Mouse (Mus musculus): ENCODE results near the gene Myrip.

The Myrip gene

DNA sequence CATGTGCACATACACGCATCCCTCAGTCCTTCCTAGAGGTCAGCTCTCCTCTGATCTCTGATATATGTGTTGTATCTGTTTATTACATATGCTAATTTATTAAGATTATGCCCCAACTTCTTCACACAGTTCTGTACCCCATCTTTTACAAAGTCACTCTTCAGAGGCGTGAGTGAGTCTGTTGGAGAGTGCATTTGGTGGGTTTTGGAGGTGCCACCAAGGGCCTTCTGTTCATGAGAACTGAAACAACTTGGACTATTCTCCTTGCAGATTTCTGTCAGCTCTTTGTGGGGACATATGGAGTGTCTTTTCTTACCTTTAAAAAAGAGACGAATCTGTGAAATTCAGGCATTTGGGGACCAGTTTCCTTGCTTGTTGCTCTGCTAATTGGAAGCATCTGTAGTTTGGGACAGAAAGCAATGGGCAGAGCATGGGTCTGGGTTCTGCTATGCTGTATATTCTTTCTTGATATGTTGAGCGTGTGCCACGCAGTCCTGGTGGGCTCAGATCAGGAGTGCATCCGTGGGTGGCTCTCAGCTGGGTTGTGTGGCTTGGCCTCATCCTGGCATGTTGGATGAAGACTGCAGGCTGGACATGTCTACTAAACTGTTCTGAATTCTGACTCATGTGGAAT, 148.5 kb downstream of the Myrip start:
- in situ Hi-C loops (cut with MboI, MseI) = no loop called here

DNA sequence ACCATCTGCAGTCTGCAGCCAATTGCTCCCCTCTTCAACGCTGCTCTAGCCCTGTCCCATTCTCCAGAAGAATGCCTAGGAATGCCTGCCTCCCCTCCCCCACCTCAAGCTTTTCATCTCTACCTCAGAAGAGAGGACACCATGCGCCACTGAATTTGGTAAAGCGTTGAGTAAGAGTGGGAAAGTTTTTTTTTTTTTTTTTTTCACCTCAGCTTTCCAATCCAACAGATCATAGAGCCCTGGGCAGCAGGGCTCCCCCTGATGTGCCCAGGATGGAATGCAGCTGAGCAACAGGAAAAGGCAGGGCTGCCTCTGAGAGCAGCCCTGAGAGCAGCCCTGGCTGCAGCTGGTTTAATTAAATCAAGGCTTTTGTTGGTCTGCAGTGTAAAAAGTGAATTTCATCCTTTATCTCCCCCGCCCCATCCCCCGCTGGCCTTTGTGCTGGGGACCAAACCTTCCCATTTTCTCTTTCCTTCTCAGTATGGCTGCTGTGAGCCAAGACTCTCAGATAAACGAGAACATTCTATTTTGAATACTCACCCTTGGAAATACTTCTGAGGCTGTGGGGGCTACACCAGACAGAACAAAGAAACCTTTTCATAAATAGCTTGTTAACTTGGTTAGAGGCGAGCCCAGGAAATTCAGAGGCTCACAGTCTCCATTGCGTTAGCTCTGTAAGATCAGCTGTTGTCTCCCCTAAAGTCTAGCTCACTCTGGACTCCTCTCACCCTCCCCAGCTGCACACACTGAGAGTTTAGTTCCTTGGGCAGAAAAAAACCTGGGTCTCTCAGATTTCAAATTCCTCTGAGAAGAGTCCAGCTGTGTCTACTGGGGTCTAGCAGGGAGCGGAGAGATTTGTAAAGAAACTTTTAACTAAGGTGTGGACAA, 154.7 kb downstream of the Myrip start:
- in situ Hi-C loops (cut with MboI, MseI) = no loop called here

DNA sequence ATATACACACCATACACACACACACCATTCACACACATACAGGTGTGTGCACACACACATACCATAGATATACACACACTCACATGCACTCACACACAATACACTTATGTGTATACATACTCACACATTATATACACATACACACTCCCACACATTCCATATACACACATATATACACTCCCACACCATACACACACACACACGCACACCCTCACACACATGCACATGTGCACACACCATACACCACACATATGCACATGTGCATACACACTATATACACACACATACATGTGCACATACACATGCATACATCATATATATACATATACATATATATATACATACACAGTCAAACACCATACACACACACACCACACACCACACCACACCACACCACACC, 169.1 kb downstream of the Myrip start:
- in situ Hi-C loops (cut with MboI, MseI) = no loop called here

DNA sequence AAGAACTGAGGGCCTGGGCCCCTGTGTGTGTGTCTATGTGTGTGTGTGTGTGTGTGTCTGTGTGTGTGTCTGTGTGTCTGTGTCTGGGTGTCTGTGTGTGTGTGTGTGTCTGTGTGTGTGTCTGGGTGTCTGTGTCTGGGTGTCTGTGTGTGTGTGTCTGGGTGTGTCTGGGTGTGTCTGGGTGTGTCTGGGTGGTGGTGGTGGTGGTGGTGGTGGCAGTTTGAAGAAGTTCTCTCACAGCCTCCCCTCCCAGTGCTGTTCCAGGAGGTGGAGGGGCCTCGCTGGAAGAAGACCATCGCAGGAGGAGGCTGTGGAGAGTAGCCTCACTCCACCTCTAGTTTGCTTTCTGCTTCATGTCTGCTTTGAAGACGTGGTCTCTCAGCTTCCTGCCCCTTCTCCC, 180.3 kb downstream of the Myrip start:
- in situ Hi-C loops (cut with MboI, MseI) = loop anchor here (10.0 kb wide), 1 partner anchor 47 kb away; no protein-coding TSS in a partner anchor

DNA sequence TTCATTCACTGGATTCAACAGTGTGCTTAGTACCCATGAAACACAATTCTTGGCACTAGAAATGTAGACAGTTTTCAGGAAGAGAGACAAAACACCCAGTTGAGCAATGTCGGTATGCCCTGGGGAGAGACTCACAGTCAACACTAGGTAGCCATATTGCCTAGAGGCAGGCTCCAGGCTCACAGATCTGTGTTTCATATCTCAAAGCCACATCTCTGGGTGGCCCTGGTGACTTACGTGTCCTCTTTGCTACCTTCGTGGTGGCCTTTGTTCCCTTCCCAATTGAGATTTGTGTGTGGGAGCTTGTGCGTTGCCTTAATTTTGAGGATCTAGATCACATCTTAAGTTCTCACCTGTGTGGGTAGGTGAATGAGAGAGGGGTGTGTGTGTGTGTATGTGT, 181.1 kb downstream of the Myrip start:
- in situ Hi-C loops (cut with MboI, MseI) = loop anchor here (10.0 kb wide), 1 partner anchor 48 kb away; no protein-coding TSS in a partner anchor

DNA sequence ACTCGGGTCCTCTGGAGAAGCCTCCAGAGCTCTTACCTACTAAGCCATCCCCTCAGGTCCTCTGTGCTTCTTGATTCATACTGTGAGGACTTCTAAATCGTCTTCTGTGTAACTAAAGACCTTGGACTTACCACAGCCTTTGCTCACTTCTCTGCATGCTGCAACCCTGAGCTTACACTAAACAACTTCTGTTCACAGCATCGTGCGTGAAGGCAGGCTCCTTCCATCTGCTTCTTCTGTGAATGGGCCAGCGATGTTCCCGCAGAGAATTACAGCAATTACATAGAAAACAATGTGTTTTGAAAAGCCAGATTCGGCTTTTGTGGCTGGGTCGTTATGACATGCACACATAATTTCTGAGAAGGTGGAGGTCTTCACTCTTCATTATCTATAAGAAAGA, 181.8 kb downstream of the Myrip start:
- in situ Hi-C loops (cut with MboI, MseI) = loop anchor here (10.0 kb wide), 1 partner anchor 48 kb away; no protein-coding TSS in a partner anchor

DNA sequence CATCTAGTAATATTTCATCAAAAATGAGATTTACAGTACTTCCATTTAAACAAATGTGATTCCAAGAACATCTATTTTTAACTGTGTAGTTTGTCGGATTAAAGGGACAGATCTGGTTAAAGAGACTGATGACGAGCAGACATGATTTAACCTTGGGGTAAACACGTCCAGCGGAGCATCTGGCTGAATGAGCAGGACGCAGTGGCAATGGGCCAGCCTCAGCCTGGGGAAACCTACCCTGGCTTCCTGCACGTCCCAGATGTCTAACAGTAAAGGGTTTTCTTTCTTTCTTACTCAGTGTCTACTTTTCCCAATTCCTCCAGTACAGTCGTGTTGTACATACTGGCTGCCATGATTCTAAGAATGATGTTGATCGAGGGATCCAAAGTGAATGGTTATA, 185.8 kb downstream of the Myrip start:
- in situ Hi-C loops (cut with MboI, MseI) = loop anchor here (10.0 kb wide), 1 partner anchor 52 kb away; no protein-coding TSS in a partner anchor

DNA sequence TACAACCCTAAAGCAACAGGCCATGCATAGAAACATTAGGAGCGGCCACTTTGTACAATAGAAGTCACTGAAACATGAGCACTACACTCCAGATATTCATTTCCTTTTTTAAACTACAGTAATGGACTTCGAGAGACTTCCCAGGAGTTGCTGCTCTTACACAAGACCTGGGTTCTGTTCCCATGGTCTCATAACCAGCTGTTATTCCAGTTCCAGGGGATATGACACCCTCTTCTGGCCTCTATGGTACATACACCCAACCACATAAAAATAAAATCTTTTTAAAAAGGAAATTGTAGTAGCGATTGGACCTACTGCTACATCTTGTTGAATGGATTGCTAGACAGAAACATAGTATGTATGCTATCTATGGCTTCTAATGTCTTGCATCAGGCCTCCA, 190.2 kb downstream of the Myrip start:
- in situ Hi-C loops (cut with MboI, MseI) = no loop called here

DNA sequence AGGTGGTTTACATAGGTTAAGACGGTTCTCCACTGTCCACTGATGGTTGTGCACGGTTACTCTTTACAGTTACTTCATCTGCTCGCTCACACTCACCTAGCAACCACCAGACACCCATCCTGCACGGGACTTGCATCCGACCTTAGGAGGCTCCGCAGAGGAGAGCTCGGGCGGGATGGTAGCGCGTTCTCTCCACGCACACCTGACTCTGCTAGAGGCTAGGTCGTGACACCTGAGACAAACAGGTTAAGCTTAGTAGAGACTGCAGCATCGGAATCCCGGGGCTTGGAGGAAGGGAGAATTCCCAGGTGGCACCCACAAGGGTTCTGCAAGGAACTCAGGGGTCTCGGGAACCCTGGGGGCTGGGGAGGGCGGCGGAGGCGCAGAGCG, 190.7 kb downstream of the Myrip start, which contains the start of gene Eif1b:
Gene Eif1b, plus strand, starts transcription at position 223 of the 390 bp plus-strand sequence.
- in situ Hi-C loops (cut with MboI, MseI) = no loop called here

DNA sequence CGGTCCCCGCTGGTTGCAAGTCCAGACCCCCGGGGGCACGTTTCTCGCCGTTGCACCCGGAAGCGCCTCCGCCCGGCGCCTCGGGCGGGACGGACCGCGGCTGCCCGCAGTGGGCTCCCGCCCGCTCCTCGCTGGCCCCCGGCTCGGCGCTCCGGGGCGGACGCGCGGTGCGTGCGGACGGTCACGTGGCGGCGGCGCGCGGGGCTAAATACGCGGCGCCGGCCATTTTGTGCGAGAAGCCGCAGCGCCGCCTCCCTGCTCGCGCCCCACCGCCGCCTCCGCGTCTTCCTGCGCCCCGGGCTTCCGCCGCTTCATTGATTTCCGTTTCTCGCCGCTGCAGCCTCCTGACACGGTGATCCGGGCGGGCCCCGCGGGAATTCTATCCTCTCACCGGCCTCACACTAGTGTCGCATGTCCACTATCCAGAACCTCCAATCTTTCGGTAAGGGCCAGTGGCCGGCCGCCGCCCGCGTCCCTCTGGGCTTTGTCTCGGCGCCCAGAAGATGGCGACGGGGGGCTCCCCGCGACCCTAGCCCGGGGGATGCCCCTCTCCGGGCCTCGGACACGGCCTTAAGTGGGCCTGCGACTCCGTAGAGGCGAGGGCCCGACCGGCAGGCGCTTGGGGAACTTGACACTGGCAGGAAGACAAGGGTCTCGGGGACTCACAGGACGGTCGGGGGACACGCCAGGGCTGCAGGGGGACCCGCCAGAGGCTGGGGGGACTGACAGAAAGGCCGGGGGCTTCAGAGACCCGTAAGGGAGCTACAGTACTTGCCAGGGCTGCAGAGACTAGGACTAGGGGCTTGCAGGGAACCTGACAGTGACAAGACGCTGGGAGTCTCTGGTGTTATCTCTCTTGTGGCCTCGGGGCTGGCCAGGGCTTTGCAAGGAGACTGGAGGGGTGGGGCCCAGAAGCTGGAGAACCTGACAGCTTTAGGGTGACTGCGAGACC, 191.4 kb downstream of the Myrip start:
- in situ Hi-C loops (cut with MboI, MseI) = no loop called here

DNA sequence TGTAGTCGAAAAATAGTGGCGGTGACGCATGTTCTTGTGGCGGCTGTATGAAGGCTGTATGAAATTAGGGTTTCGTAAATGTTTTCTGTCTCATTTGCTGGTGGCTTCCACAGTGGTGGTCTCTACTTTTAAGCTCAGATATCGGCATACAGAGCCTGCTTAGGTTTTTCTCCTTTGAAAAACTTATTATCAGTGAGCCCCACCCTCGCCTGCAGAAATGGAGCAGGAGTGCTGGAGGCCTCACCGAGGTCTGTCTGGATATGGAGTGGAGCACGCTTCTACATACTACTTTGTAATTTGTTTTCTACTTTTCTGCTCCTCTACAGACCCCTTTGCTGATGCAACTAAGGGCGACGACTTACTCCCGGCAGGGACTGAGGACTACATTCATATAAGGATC, 192.5 kb downstream of the Myrip start:
- in situ Hi-C loops (cut with MboI, MseI) = no loop called here

DNA sequence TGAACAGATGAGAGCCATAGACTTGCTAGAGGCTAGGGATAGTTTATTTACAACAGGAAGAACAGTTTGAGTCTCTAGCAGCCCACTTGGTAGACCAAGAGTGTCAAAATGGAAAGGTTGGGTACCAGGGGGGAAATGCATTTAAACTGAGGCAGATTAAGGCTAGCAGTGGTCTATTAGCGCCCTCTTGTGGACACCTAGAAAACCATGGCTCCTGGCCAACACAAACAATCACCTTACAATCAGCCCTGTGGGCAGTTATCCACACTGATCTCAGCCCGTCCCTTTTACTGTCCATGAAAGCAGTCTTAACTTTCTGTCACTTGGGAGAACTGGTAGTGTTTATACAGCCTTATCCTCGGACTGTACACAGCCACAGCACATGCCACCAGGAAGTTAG, 195.4 kb downstream of the Myrip start:
- in situ Hi-C loops (cut with MboI, MseI) = no loop called here

DNA sequence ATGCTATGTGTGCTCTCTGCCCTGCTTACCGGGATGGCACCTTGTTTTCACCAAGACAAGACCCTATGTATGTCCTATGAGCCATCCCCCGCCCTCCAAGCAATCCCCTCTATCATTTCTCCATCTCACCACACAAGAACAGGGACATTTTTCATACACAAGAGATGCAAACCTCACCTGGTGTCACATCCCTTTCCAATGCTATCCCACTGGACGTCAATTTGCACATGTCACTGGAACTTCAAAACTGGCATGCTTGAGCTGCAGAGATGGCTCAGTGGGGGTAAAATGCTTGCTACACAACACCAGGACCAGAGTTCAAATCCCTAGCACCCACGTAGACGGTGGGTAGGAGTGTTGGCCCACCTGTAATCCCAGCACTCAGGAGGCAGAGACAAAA, 196.7 kb downstream of the Myrip start:
- in situ Hi-C loops (cut with MboI, MseI) = no loop called here

DNA sequence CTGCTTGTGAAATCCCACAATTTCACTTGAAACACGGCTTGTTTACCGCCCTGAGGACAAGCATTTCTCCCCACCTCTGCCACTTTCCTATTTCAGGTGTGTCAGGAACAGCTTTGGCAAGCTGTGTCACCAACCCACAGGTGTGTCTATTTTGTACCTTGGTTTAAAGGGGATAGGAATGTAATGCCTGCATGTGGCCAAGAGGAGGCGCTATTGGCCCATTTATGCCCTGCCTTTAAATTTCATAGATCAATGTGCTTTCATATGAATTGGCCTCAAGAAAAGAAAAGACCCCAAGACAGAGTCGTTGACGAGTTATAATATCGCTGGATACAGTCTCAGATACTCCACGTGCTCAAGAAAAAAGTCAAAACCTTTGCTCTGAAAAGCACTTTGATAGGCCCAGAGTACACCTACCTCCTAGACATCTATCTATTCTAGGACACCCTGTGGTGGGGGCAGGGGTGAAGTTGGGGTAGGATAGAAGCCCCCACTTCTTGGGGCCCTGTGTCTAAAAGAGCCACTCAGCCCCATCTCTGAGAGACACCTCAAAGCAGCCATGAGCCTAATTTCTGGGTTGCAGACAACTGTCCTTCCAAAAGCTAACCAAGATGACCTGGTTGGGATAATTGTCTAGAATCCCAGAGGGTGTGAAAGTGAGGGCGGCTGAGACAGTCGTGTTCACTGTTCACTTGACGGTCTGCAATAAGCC, 200.0 kb downstream of the Myrip start:
- in situ Hi-C loops (cut with MboI, MseI) = loop anchor here (5.0 kb wide), 2 partner anchors 66 to 91 kb away; no protein-coding TSS in a partner anchor

DNA sequence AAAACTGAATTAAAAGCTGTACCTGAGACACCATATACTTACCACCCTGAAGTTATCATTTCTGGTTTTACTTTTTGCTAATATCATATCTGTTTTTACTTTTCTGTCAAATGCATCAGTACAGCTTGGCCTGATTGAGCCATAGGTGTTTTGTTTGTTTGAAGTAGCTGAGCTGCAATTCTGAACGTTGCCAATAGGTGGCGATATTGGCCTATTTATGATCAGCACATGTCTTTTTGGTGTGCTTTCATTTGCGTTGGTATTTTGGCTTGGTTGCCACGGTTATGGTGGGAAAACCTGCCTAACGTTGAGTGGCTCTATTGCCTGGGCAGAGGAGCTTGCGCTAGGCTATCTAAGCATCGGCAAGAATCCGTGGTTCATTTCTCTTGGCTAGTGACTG, 200.7 kb downstream of the Myrip start:
- in situ Hi-C loops (cut with MboI, MseI) = loop anchor here (5.0 kb wide), 2 partner anchors 65 to 90 kb away; no protein-coding TSS in a partner anchor

DNA sequence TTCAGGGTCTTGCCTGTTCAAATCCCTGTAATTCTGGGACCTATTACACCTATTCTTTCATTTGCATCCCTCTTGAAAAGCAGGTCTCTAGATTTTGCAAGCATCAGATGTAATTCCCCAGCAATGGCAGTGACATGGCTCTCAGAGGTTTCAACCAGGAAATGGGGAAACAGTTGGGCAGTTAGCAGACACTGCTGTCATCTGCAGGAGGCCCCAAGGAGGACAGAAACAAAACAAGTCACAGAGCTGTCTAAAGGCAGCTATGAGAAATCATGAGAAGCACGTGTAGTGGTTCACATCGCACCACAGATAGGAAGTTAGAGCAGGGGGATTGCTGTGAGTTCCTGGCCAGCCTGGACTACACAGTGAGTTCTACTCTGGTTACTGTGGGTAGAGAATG, 203.1 kb downstream of the Myrip start:
- in situ Hi-C loops (cut with MboI, MseI) = loop anchor here (5.0 kb wide), 2 partner anchors 63 to 88 kb away; no protein-coding TSS in a partner anchor

DNA sequence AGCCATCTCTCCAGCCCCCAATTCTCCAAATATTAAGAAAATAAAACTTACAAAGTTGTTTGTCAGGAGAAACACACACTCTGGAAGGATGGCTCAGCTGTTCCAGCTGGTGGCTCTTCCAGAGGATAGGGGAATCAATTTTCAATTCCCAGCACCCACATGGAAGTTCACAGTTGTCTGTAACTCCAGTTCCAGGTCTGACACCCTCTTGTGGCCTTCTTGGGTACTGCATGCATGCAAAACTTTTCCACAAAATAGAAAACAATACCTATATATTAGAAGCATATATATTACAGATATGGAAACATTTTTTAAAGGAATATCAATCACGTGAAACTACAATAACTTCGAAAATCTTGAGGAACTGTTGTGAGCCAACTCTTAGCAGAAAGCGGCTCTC, 210.5 kb downstream of the Myrip start:
- in situ Hi-C loops (cut with MboI, MseI) = no loop called here

DNA sequence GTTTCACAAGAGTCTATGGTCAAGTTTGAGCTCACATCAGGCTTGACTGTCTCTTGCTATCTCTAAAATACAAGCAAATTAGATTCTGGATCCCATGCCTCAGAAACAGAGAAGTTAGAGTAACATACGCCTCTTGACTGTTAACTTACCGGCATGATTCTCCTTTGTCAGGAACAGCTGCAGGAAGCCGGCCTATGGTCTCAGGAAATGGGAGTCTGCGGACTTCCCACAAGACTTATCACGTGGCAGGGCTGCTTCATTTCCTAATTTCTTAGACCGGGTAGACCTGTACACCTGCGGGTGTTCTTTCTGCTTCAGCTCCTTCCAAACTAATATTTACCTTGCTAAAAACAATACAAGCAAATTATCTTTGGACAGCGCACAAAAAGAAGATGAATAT, 215.4 kb downstream of the Myrip start:
- in situ Hi-C loops (cut with MboI, MseI) = no loop called here

DNA sequence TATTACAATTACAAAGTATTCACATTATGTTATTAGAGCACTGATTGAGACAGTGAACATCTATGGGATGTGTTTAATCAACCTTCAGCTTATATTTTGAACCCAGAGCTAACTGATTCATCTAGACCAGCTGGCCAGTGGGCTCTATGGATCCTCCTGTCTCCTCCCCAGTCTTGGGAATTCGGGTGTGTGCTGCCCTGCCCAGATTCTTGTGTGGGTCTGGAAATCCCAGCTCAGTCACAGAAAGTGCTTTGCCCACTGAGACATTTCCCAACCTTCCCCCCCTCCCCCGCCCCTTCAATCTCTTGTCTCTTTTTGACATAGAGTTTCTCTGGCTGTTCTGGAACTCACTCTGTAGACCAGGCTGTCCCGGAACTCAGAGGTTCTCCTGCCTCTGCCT, 217.6 kb downstream of the Myrip start:
- in situ Hi-C loops (cut with MboI, MseI) = no loop called here

DNA sequence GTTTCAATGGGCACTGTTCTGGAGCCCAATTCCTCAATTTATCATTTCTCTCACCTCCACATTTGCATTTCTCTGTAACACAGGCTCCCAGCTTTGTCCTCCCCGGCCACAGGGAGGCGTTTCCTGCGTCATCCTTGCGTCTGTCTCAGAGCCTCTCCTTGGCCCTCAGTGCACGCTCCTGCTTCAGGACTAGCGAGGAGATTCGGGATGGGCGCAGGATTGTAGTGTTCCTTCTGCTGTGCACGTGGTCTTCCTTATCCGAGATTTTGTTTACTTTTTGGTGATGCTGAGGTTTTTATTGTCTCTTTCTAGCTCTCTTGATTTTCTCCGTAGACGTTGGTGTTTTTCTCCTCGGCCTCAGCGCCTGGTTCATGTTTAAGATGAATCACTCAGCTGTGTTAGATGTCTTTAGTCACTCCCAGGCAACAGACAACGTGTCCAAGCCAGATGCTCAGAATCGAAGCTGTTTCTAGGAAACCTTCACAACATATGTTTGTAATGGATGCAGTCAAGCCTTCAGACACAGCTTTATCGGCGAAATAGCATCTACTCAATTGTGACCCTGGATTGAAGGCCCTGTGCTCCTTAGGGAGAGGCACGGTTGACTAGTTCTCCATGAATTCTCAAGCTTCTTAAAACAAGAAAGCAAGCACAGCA, 218.3 kb downstream of the Myrip start:
- in situ Hi-C loops (cut with MboI, MseI) = no loop called here
